Mouse (Mus musculus) cerebellum, adult 11-12 months (tissue): ENCODE data around the gene Btbd11.

ENCODE experiments used
- DNase-seq: peaks from one replicate; pipeline ENCODE4 v3.0.0; 2022

Gene Btbd11

GRCm38 (mm10) chr10:85482064-85482473 lies 95.5 kb downstream of the Btbd11 start:
- no peak for DNase-seq

- DNase-seq: no peak
Measured at GRCm38 (mm10) chr10:85482480-85482879, 95.9 kb downstream of the Btbd11 start.

- DNase-seq: no peak
Measured at GRCm38 (mm10) chr10:85486456-85486855, 99.8 kb downstream of the Btbd11 start.

GRCm38 (mm10) chr10:85492583-85492982 lies 106.0 kb downstream of the Btbd11 start:
- DNase-seq: no peak

GRCm38 (mm10) chr10:85496358-85496757 lies 109.7 kb downstream of the Btbd11 start:
- no peak for DNase-seq

- no peak for DNase-seq
Measured at GRCm38 (mm10) chr10:85496981-85497380, 110.4 kb downstream of the Btbd11 start.

GRCm38 (mm10) chr10:85497931-85498330 lies 111.3 kb downstream of the Btbd11 start:
- DNase-seq: no peak

GRCm38 (mm10) chr10:85500573-85501155 lies 114.0 kb downstream of the Btbd11 start:
- no peak for DNase-seq

- no peak for DNase-seq
Measured at GRCm38 (mm10) chr10:85501966-85502566, 115.5 kb downstream of the Btbd11 start.

GRCm38 (mm10) chr10:85502656-85503055 lies 116.0 kb downstream of the Btbd11 start:
- DNase-seq: no peak

- no peak for DNase-seq
Measured at GRCm38 (mm10) chr10:85503453-85503852, 116.8 kb downstream of the Btbd11 start.

- no peak for DNase-seq
Measured at GRCm38 (mm10) chr10:85507270-85508050, 120.8 kb downstream of the Btbd11 start.

- DNase-seq: no peak
Measured at GRCm38 (mm10) chr10:85508193-85508794, 121.7 kb downstream of the Btbd11 start.

GRCm38 (mm10) chr10:85509000-85509399 lies 122.4 kb downstream of the Btbd11 start:
- no peak for DNase-seq

GRCm38 (mm10) chr10:85510329-85510728 lies 123.7 kb downstream of the Btbd11 start:
- DNase-seq: no peak

- DNase-seq: no peak
Measured at GRCm38 (mm10) chr10:85512808-85513207, 126.2 kb downstream of the Btbd11 start.

GRCm38 (mm10) chr10:85517223-85518110 lies 130.9 kb downstream of the Btbd11 start:
- no peak for DNase-seq

GRCm38 (mm10) chr10:85518111-85518409 lies 131.4 kb downstream of the Btbd11 start:
- DNase-seq: no peak

- no peak for DNase-seq
Measured at GRCm38 (mm10) chr10:85522220-85522760, 135.7 kb downstream of the Btbd11 start.

- DNase-seq: no peak
Measured at GRCm38 (mm10) chr10:85525267-85526015, 138.8 kb downstream of the Btbd11 start.

GRCm38 (mm10) chr10:85526657-85527056 lies 140.0 kb downstream of the Btbd11 start:
- DNase-seq: peak; percentile 22

- DNase-seq: no peak
Measured at GRCm38 (mm10) chr10:85527722-85528121, 141.1 kb downstream of the Btbd11 start.
